Mouse (Mus musculus): ENCODE measurements around the gene Gpkow. TPM values are rescaled to one million over a fixed set of nuclear protein-coding genes. Genes with fewer than 3 reads are reported as not detected.
A peak's percentile ranks its signal among the peaks of the same experiment; 100 is the strongest.
"Not testable (repeated sequence)": the region's sequence is repeated elsewhere in the genome, so short reads cannot be mapped to it uniquely, and the experiment has no call there.

Gpkow gene
- polyA plus RNA-seq, 1 experiment from 2014 or later, result 48.4 TPM

DNA sequence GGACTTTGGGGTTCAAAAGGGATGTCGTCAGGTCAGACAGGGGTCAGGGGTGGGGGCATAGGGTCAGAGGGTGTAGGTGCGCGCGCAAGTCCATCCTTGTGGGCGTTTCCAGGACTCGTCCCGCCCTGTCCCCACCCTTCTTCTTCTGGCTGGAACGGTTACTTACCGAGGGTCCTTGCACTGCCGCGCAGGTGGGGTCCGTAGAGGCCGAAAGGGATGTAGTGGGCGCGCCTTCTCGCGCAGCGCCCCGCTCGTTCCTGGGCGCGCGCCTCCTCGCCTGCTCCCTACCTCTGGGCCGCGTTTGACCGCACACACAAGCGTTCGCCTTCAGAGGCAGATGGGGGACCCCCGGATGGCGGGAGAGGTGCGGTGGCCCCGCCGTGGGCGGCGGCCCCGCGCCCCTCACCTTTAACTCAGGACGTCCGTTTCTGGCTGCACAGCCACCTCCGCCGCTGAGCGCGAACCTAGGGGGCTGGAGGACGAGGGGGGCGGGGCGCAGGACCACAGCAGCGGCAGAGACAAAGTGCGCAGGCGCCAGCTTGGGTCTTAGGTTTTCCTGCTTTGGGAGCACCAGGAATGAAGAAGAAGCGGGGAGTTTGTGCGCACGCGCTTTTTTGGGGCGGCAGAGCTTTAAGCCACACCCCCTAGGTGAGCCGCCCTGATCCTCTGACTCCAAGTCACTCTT lies 53.6 kb downstream of the Gpkow start, which contains the start of gene Ccdc120:
Ccdc120 (minus strand) TSS at position 474 of the 685 bp plus-strand sequence.
- peak within 1 kb of the TSS; percentile 62 for H3K4me3 ChIP-seq (ENCODE audit: low read depth, low read length)
- peak; percentile 65; the same call in 1 of the 2 replicates for ATAC-seq (ENCODE audit: insufficient read depth, low FRiP score, low TSS enrichment)
- peak within 1 kb of the TSS; percentile 62 for H3K9ac ChIP-seq (ENCODE audit: low read length)
- H3K27me3 ChIP-seq (ENCODE audit: control insufficient read depth, insufficient read depth, low read length), result no peaks in the 10 kb centered on the region
- WGBS, result 8% methylated on average over 40 of the region's 56 CpGs
- H3K4me1 ChIP-seq (ENCODE audit: control insufficient read depth, insufficient read depth, low read length), result no peaks in the 10 kb centered on the region
- no peak within 1 kb of the TSS for H3K27ac ChIP-seq (ENCODE audit: low read depth, low read length)
- peak within 1 kb of the TSS; percentile 54 for H3K4me2 ChIP-seq (ENCODE audit: low read depth)
- peak; percentile 85 for DNase-seq (ENCODE audit: low spot score)
- H3K9me3 ChIP-seq (ENCODE audit: control insufficient read depth, low read length), result no peaks in the 10 kb centered on the region
- no peaks in the 10 kb centered on the region for H3K36me3 ChIP-seq (ENCODE audit: control insufficient read depth, insufficient read depth, low read length)

DNA sequence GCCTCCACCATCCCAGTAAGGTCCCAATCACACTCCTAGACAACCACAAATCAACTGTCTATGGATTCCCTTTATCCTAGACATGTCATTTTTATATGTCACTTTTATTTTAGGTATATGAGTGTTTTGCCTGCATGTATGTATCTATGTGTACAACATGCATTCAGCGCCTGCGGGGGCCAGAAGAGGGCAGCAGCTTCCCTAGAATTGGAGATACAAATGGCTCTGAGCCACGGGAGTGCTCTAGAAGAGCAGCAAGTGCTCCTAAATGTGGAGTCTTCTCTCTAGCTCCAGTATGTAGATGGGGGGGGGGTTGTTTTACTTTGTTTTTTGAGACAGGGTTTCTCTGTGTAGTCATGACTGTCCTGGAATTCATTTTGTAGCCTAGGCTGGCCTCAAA lies 56.7 kb downstream of the Gpkow start:
- not testable (repeated sequence) for H3K27me3 ChIP-seq (ENCODE audit: control insufficient read depth, insufficient read depth, low read length); H3K9me3 ChIP-seq (ENCODE audit: control insufficient read depth, low read length); H3K4me2 ChIP-seq (ENCODE audit: low read depth); H3K4me3 ChIP-seq (ENCODE audit: low read depth, low read length); ATAC-seq (ENCODE audit: insufficient read depth, low FRiP score, low TSS enrichment); H3K9ac ChIP-seq (ENCODE audit: low read length); DNase-seq (ENCODE audit: low spot score); H3K27ac ChIP-seq (ENCODE audit: low read depth, low read length); H3K4me1 ChIP-seq (ENCODE audit: control insufficient read depth, insufficient read depth, low read length); H3K36me3 ChIP-seq (ENCODE audit: control insufficient read depth, insufficient read depth, low read length)
- WGBS, result 26% methylated on average over 3 of the region's 3 CpGs

Other genes with a start within 250 kb of the Gpkow start
- not detected in 2 replicates for gene Foxp3, start 123.5 kb upstream of the Gpkow start, polyA plus RNA-seq (2014; fragmentation: Nextera tagmentation; extraction: Ambion mirVana)
- 1.7 and 2.1 TPM in 2 replicates for gene Ppp1r3f, start 122.8 kb upstream of the Gpkow start, polyA plus RNA-seq (2014; fragmentation: Nextera tagmentation; extraction: Ambion mirVana)
- 28.4 and 29.2 TPM in 2 replicates for gene Ccdc22, start 91.6 kb upstream of the Gpkow start, polyA plus RNA-seq (2014; fragmentation: Nextera tagmentation; extraction: Ambion mirVana)
- not detected in 2 replicates for gene Cacna1f, start 90.0 kb upstream of the Gpkow start, polyA plus RNA-seq (2014; fragmentation: Nextera tagmentation; extraction: Ambion mirVana)
- gene Syp, start 58.7 kb upstream of the Gpkow start, polyA plus RNA-seq (2014; fragmentation: Nextera tagmentation; extraction: Ambion mirVana), result 15.5 and 18.6 TPM in 2 replicates
- 2.4 and 3.1 TPM in 2 replicates for gene Prickle3, start 39.9 kb upstream of the Gpkow start, polyA plus RNA-seq (2014; fragmentation: Nextera tagmentation; extraction: Ambion mirVana)
- 43.3 and 49.4 TPM in 2 replicates for gene Plp2, start 25.7 kb upstream of the Gpkow start, polyA plus RNA-seq (2014; fragmentation: Nextera tagmentation; extraction: Ambion mirVana)
- gene Magix, start 15.9 kb upstream of the Gpkow start, polyA plus RNA-seq (2014; fragmentation: Nextera tagmentation; extraction: Ambion mirVana), result not detected in 2 replicates
- 17.8 and 18.3 TPM in 2 replicates for gene Wdr45, start 17.2 kb downstream of the Gpkow start, polyA plus RNA-seq (2014; fragmentation: Nextera tagmentation; extraction: Ambion mirVana)
- gene Gm45208, start 25.1 kb downstream of the Gpkow start, polyA plus RNA-seq (2014; fragmentation: Nextera tagmentation; extraction: Ambion mirVana), result not detected in 2 replicates
- 102 and 104 TPM in 2 replicates for gene Praf2, start 31.3 kb downstream of the Gpkow start, polyA plus RNA-seq (2014; fragmentation: Nextera tagmentation; extraction: Ambion mirVana)
- gene Ccdc120, start 53.8 kb downstream of the Gpkow start, polyA plus RNA-seq (2014; fragmentation: Nextera tagmentation; extraction: Ambion mirVana), result 21.0 and 31.8 TPM in 2 replicates
- gene Tfe3, start 65.4 kb downstream of the Gpkow start, polyA plus RNA-seq (2014; fragmentation: Nextera tagmentation; extraction: Ambion mirVana), result 21.6 and 25.9 TPM in 2 replicates
- gene Gripap1, start 92.6 kb downstream of the Gpkow start, polyA plus RNA-seq (2014; fragmentation: Nextera tagmentation; extraction: Ambion mirVana), result 51.7 and 57.0 TPM in 2 replicates
- gene Kcnd1, start 125.2 kb downstream of the Gpkow start, polyA plus RNA-seq (2014; fragmentation: Nextera tagmentation; extraction: Ambion mirVana), result 2.2 and 2.5 TPM in 2 replicates
- 35.9 and 40.8 TPM in 2 replicates for gene Otud5, start 144.2 kb downstream of the Gpkow start, polyA plus RNA-seq (2014; fragmentation: Nextera tagmentation; extraction: Ambion mirVana)
- gene Pim2, start 181.1 kb downstream of the Gpkow start, polyA plus RNA-seq (2014; fragmentation: Nextera tagmentation; extraction: Ambion mirVana), result 5.9 and 7.8 TPM in 2 replicates
- 13.8 and 15.3 TPM in 2 replicates for gene Slc35a2, start 186.9 kb downstream of the Gpkow start, polyA plus RNA-seq (2014; fragmentation: Nextera tagmentation; extraction: Ambion mirVana)
- gene Pqbp1, start 202.1 kb downstream of the Gpkow start, polyA plus RNA-seq (2014; fragmentation: Nextera tagmentation; extraction: Ambion mirVana), result 137 and 143 TPM in 2 replicates
- gene Timm17b, start 202.2 kb downstream of the Gpkow start, polyA plus RNA-seq (2014; fragmentation: Nextera tagmentation; extraction: Ambion mirVana), result 171 and 184 TPM in 2 replicates
- not detected in 2 replicates for gene Gm10491, start 210.7 kb downstream of the Gpkow start, polyA plus RNA-seq (2014; fragmentation: Nextera tagmentation; extraction: Ambion mirVana)
- not detected in 2 replicates for gene Gm10490, start 212.4 kb downstream of the Gpkow start, polyA plus RNA-seq (2014; fragmentation: Nextera tagmentation; extraction: Ambion mirVana)
- 29.6 and 33.1 TPM in 2 replicates for gene Pcsk1n, start 222.7 kb downstream of the Gpkow start, polyA plus RNA-seq (2014; fragmentation: Nextera tagmentation; extraction: Ambion mirVana)
- gene Eras, start 231.5 kb downstream of the Gpkow start, polyA plus RNA-seq (2014; fragmentation: Nextera tagmentation; extraction: Ambion mirVana), result not detected in 2 replicates